16 mouse cellular contexts compared by ENCODE assay signal in genomic region chr1:160496906-160497577, GRCm38 (mm10).
DNase-seq lines count a peak whose midpoint lies in the region; ATAC-seq and TF ChIP-seq lines count a peak whose summit lies in the region.
"Had no signal": no experiment of that assay in that cellular context is flagged by ENCODE, and none has a peak within 500 bp of the region (broad histone marks: within the 10 kb centered on the region; RNA-seq: fewer than 3 reads in every experiment).

No protein-coding gene starts in this region.

- no peaks in the 10 kb centered on the region for H3K4me1 ChIP-seq in midbrain, embryonic 14.5 days (ENCODE audit: control insufficient read depth, insufficient read depth, low read length)
- no peaks in the 10 kb centered on the region for H3K4me1 ChIP-seq in midbrain, embryonic 11.5 days (ENCODE audit: control insufficient read depth, insufficient read depth, low read length)
- no peaks in the 10 kb centered on the region for H3K4me1 ChIP-seq in hindbrain, embryonic 16.5 days (ENCODE audit: control insufficient read depth, insufficient read depth, low read depth, low read length)
- H3K4me1 ChIP-seq in neural tube, embryonic 14.5 days (ENCODE audit: control insufficient read depth, insufficient read depth, low read length): no peaks in the 10 kb centered on the region
- H3K4me1 ChIP-seq: embryonic facial prominence, embryonic 12.5 days; heart, embryonic 13.5 days had no signal

- peak; percentile 50 for DNase-seq in midbrain, embryonic 14.5 days
- no peak for DNase-seq in midbrain, embryonic 11.5 days (ENCODE audit: low spot score, missing footprints)
- peak; percentile 62 for DNase-seq in brain, embryonic 14.5 days (ENCODE audit: low read depth)
- DNase-seq in cerebellum, postnatal 36 days: no peak
- no peak for DNase-seq in layer of hippocampus, adult 2 months (ENCODE audit: low spot score in 2 of 2)
- DNase-seq: adrenal gland, adult 2 months; adrenal gland, postnatal 25 days; cerebellum, adult 2 months; cerebellum, postnatal 10 days; gastrocnemius, postnatal 36 days; heart, postnatal 36 days had no signal

- no peak for TF ChIP-seq POLR2A in brain, embryonic 14.5 days (IDR thresholded peaks at IDR 0.05; ENCODE audit: borderline replicate concordance, extremely low read depth, insufficient read depth, insufficient read length, poor library complexity, severe bottlenecking)

- H3K4me2 ChIP-seq in midbrain, embryonic 14.5 days (ENCODE audit: low read length): no peak overlapping the region
- H3K4me2 ChIP-seq in midbrain, embryonic 11.5 days: no peak overlapping the region
- no peak overlapping the region for H3K4me2 ChIP-seq in hindbrain, embryonic 16.5 days (ENCODE audit: low read length)
- H3K4me2 ChIP-seq in neural tube, embryonic 14.5 days (ENCODE audit: low read depth, low read length): no peak overlapping the region
- H3K4me2 ChIP-seq: embryonic facial prominence, embryonic 12.5 days; forebrain, embryonic 15.5 days; heart, embryonic 13.5 days had no signal

- no peaks in the 10 kb centered on the region for H3K9me3 ChIP-seq in midbrain, embryonic 14.5 days (ENCODE audit: control insufficient read depth, low read length)
- H3K9me3 ChIP-seq in midbrain, embryonic 11.5 days (ENCODE audit: control insufficient read depth, low read length): no peaks in the 10 kb centered on the region
- H3K9me3 ChIP-seq in hindbrain, embryonic 16.5 days (ENCODE audit: control insufficient read depth, low read length): no peaks in the 10 kb centered on the region
- H3K9me3 ChIP-seq in neural tube, embryonic 14.5 days (ENCODE audit: control insufficient read depth, low read length): no peaks in the 10 kb centered on the region
- H3K9me3 ChIP-seq: embryonic facial prominence, embryonic 12.5 days; forebrain, embryonic 15.5 days; heart, embryonic 13.5 days had no signal

- no peak for TF ChIP-seq CTCF in brain, embryonic 14.5 days (IDR thresholded peaks at IDR 0.05; ENCODE audit: borderline replicate concordance, extremely low read depth, insufficient read depth, insufficient read length)
- TF ChIP-seq CTCF in layer of hippocampus, adult 2 months (conservative IDR thresholded peaks at IDR 0.05): no peak

- no peak overlapping the region for H3K9ac ChIP-seq in midbrain, embryonic 14.5 days (replicated peaks; ENCODE audit: low read length)
- no peak overlapping the region for H3K9ac ChIP-seq in midbrain, embryonic 11.5 days (ENCODE audit: low read length)
- no peak overlapping the region for H3K9ac ChIP-seq in hindbrain, embryonic 16.5 days (ENCODE audit: low read depth, low read length)
- H3K9ac ChIP-seq in neural tube, embryonic 14.5 days (replicated peaks; ENCODE audit: low read depth, low read length): no peak overlapping the region
- H3K9ac ChIP-seq: embryonic facial prominence, embryonic 12.5 days; forebrain, embryonic 15.5 days; heart, embryonic 13.5 days had no signal

- no peak overlapping the region for H3K4me3 ChIP-seq in midbrain, embryonic 14.5 days (replicated peaks; ENCODE audit: low read depth, low read length)
- no peak overlapping the region for H3K4me3 ChIP-seq in midbrain, embryonic 11.5 days (ENCODE audit: low read depth, low read length)
- H3K4me3 ChIP-seq in hindbrain, embryonic 16.5 days (ENCODE audit: low read length): no peak overlapping the region
- H3K4me3 ChIP-seq in neural tube, embryonic 14.5 days (ENCODE audit: low read depth, low read length): no peak overlapping the region
- H3K4me3 ChIP-seq in layer of hippocampus, adult 2 months: no peak overlapping the region
- H3K4me3 ChIP-seq: embryonic facial prominence, embryonic 12.5 days; forebrain, embryonic 15.5 days; heart, embryonic 13.5 days had no signal

- no peak for ATAC-seq in midbrain, embryonic 14.5 days (ENCODE audit: low FRiP score, low TSS enrichment)
- no peak for ATAC-seq in midbrain, embryonic 11.5 days (ENCODE audit: low FRiP score)
- ATAC-seq in hindbrain, embryonic 16.5 days: 0 out of 2 replicates have a peak, but pooled peaks have one; percentile 42
- peak; percentile 90 for ATAC-seq in neural tube, embryonic 14.5 days (ENCODE audit: low read depth)
- ATAC-seq: forebrain, embryonic 15.5 days had no signal

- no peak overlapping the region for H3K27ac ChIP-seq in midbrain, embryonic 14.5 days (replicated peaks; ENCODE audit: low read depth, low read length)
- H3K27ac ChIP-seq in midbrain, embryonic 11.5 days (ENCODE audit: low read depth, low read length): no peak overlapping the region
- H3K27ac ChIP-seq in hindbrain, embryonic 16.5 days (ENCODE audit: low read depth, low read length): no peak overlapping the region
- H3K27ac ChIP-seq in neural tube, embryonic 14.5 days (ENCODE audit: low read depth, low read length): no peak overlapping the region
- H3K27ac ChIP-seq in layer of hippocampus, adult 2 months: no peak overlapping the region
- H3K27ac ChIP-seq: embryonic facial prominence, embryonic 12.5 days; forebrain, embryonic 15.5 days; heart, embryonic 13.5 days had no signal

- WGBS in midbrain, embryonic 14.5 days: 58% methylated on average over 3 of the region's 3 CpGs
- 79% methylated on average over 3 of the region's 3 CpGs for WGBS in midbrain, embryonic 11.5 days
- WGBS in hindbrain, embryonic 16.5 days: 50% methylated on average over 3 of the region's 3 CpGs
- WGBS in neural tube, embryonic 14.5 days: 33% methylated on average over 3 of the region's 3 CpGs

- no peaks in the 10 kb centered on the region for H3K27me3 ChIP-seq in midbrain, embryonic 14.5 days (ENCODE audit: control insufficient read depth, insufficient read depth, low read length)
- no peaks in the 10 kb centered on the region for H3K27me3 ChIP-seq in midbrain, embryonic 11.5 days (ENCODE audit: control insufficient read depth, insufficient read depth, low read length)
- H3K27me3 ChIP-seq in hindbrain, embryonic 16.5 days (replicated peaks; ENCODE audit: control insufficient read depth, insufficient read depth, low read length): no peaks in the 10 kb centered on the region
- no peaks in the 10 kb centered on the region for H3K27me3 ChIP-seq in neural tube, embryonic 14.5 days (ENCODE audit: control insufficient read depth, insufficient read depth, low read length)
- H3K27me3 ChIP-seq: embryonic facial prominence, embryonic 12.5 days; forebrain, embryonic 15.5 days; heart, embryonic 13.5 days had no signal

- no peaks in the 10 kb centered on the region for H3K36me3 ChIP-seq in midbrain, embryonic 14.5 days (ENCODE audit: control insufficient read depth, insufficient read depth, low read length)
- H3K36me3 ChIP-seq in midbrain, embryonic 11.5 days (ENCODE audit: control insufficient read depth, insufficient read depth, low read length): no peaks in the 10 kb centered on the region
- H3K36me3 ChIP-seq in hindbrain, embryonic 16.5 days (ENCODE audit: control insufficient read depth, insufficient read depth, low read length): no peaks in the 10 kb centered on the region
- H3K36me3 ChIP-seq in neural tube, embryonic 14.5 days (ENCODE audit: control insufficient read depth, insufficient read depth, low read length): no peaks in the 10 kb centered on the region
- H3K36me3 ChIP-seq: embryonic facial prominence, embryonic 12.5 days; forebrain, embryonic 15.5 days; heart, embryonic 13.5 days had no signal

Comparison
In these comparisons a context has a peak if more than half of its experiments do, and no peak if none do; other contexts are left out.
1. DNase-seq: peak in midbrain, embryonic 14.5 days (single experiment) and brain, embryonic 14.5 days (single experiment); none in midbrain, embryonic 11.5 days (single experiment), cerebellum, postnatal 36 days (0 of 2) and layer of hippocampus, adult 2 months (0 of 2).
2. ATAC-seq: peak in hindbrain, embryonic 16.5 days (single experiment) and neural tube, embryonic 14.5 days (single experiment); none in midbrain, embryonic 14.5 days (single experiment) and midbrain, embryonic 11.5 days (single experiment).